Mouse (Mus musculus): ENCODE data around the gene Nceh1.

DNA sequence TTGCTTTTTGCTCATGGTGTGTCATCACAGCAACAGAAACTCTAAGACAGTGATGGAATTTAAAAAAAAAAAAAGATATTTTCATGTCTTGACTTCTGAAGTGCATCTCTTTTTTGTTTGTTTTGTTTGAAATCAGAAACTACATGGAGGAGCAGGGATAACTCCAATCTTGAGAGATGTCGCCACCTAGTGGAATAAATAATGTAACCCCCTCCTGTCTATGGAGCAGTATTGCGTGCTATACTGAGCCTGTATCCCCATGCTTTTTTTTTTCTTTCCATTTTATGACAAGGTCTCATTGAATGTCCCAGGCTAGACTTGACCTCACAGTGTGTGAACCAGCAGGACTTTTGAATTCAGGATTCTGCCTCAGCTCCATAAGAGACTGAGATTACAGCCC, 54.5 kb downstream of the Nceh1 start:
- TF ChIP-seq CTCF (IDR thresholded peaks at IDR 0.05; ENCODE audit: low read depth, low read length) (peak; percentile 51; the same call in 1 of the 2 replicates), POLR2AphosphoS5 (IDR thresholded peaks at IDR 0.05; ENCODE audit: insufficient replicate concordance, low read depth, low read length) (no peak), GATA1 (IDR thresholded peaks at IDR 0.05; ENCODE audit: borderline replicate concordance, low read length) (no peak), GATA2 (IDR thresholded peaks at IDR 0.05; ENCODE audit: borderline replicate concordance, low read depth, low read length) (no peak), TAL1 (conservative IDR thresholded peaks at IDR 0.05; ENCODE audit: low read depth, low read length) (no peak)

Measured in G1E (cell line).